Mouse (Mus musculus): Measurements from ENCODE around the gene Sart3. TPM values are rescaled to one million over a fixed set of nuclear protein-coding genes. Genes with fewer than 3 reads are reported as not detected.
"Not testable (repeated sequence)": the region's sequence is repeated elsewhere in the genome, so short reads cannot be mapped to it uniquely, and the experiment has no call there.

Sart3 gene
- polyA plus RNA-seq, 1 experiment = 29.3 TPM

DNA sequence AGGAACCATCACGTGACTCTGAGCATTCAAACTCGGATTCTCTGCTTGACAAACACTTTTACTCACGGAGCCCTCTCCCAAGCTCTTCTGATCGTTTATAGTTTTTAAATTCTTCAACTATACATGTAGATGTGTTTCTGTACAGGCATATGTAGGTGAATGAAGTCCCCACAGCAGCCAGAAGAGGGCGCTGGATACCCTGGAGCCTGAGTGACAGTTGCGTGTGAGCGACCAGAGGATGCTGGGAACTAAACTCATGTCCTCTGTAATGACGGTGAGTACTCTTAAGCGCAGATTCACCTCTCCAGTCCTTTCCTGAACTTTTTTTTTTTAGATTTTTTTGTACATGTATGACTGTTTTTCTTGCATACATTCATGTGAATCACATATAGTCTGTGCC is 41.3 kb upstream of the Sart3 start:
- no peak overlapping the region for H3K4me3 ChIP-seq
- no peak for TF ChIP-seq SRF (IDR thresholded peaks at IDR 0.05; ENCODE audit: control insufficient read depth, insufficient read length, low read depth)
- TF ChIP-seq MYOD1 (IDR thresholded peaks at IDR 0.05; ENCODE audit: control insufficient read depth in 1 of 3, insufficient read length in 2 of 3, low read depth in 2 of 3) = no peak
- TF ChIP-seq CEBPB (IDR thresholded peaks at IDR 0.05; ENCODE audit: insufficient read depth, poor library complexity, severe bottlenecking) = no peak
- TF ChIP-seq REST (IDR thresholded peaks at IDR 0.05; ENCODE audit: insufficient read depth, insufficient read length) = no peak

DNA sequence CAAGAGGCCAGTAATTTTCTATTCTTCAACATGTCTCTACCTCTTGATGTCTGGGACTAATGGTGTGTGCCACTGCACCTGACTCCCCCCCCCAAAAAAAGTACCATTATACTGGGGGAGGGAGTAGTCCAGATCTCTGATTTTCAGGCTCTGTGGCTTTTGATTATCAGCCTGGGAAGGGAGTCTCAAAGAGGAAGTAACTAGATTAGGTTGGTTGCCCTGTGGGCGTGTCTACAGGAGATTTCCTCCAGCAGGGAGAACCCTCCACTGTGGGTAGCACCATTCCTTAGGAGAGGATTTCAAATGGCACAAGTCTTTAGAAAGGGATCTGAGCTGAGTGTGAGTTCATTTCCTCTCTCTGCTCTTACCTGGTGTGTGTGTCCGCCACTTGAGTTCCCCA is 40.3 kb upstream of the Sart3 start:
- H3K79me2 ChIP-seq (ENCODE audit: control insufficient read depth, insufficient read depth) = no peaks in the 10 kb centered on the region
- H3K4me3 ChIP-seq = no peak overlapping the region
- no peak overlapping the region for H3K4me2 ChIP-seq (ENCODE audit: low read depth)
- no peaks in the 10 kb centered on the region for H3K36me3 ChIP-seq (ENCODE audit: control insufficient read depth, insufficient read depth)
- no peak overlapping the region for H3ac ChIP-seq (ENCODE audit: control insufficient read depth, insufficient read length)
- TF ChIP-seq E2F4 (IDR thresholded peaks at IDR 0.05; ENCODE audit: insufficient read depth) (no peak), USF1 (IDR thresholded peaks at IDR 0.05; ENCODE audit: low read depth) (no peak), MYOG (IDR thresholded peaks at IDR 0.05; ENCODE audit: control insufficient read depth in 1 of 3, insufficient read depth in 1 of 3, insufficient read length in 2 of 3, low read depth in 2 of 3) (no peak), REST (IDR thresholded peaks at IDR 0.05; ENCODE audit: insufficient read depth, insufficient read length) (no peak), CEBPB (IDR thresholded peaks at IDR 0.05; ENCODE audit: insufficient read depth, poor library complexity, severe bottlenecking) (no peak), POLR2AphosphoS2 (IDR thresholded peaks at IDR 0.05; ENCODE audit: insufficient read length, low read depth) (no peak), MAX (IDR thresholded peaks at IDR 0.05; ENCODE audit: low read depth) (no peak), TCF12 (IDR thresholded peaks at IDR 0.05; ENCODE audit: insufficient read depth, poor library complexity, severe bottlenecking) (no peak), POLR2A (IDR thresholded peaks at IDR 0.05; ENCODE audit: insufficient read length, low read depth) (no peak)
- H3K27me3 ChIP-seq (ENCODE audit: control insufficient read depth, insufficient read depth, insufficient read length) = no peaks in the 10 kb centered on the region

More for the DNA sequence above, 41.3 kb upstream of the Sart3 start:
- H3ac ChIP-seq (ENCODE audit: control insufficient read depth, insufficient read length) = no peak overlapping the region
- no peak overlapping the region for H3K4me2 ChIP-seq (ENCODE audit: low read depth)
- H3K27me3 ChIP-seq (ENCODE audit: control insufficient read depth, insufficient read depth, insufficient read length) = peaks cover 2% of the 10 kb centered on the region
- H3K79me2 ChIP-seq (ENCODE audit: control insufficient read depth, insufficient read depth) = no peaks in the 10 kb centered on the region
- no peaks in the 10 kb centered on the region for H3K36me3 ChIP-seq (ENCODE audit: control insufficient read depth, insufficient read depth)

DNA sequence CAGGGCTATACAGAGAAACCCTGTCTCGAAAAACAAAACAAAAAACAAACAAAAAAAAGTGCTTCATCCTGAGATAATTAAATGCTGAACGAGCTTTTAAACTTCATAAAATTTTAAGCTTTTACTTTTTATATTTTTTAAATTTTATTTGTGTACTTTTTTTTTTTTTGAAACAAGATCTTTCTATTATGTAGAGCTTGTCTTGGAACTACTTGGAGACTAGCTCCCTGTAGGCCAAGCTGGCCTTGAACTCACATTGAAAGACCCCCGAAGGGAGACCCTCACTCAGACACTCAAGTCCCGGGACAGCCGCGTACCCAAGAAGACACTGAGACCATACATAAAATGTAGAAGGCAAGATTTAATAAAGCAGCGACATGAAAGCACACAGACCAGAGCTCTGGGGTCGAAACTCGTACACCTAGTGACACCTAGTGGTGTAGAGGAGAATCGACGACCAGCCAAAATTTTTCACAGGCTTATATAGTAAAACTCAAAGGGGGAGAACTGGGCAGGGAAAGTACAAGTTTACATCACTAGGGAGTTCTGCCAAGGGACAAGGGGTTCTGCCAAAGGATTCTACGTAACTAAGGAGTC is 39.6 kb upstream of the Sart3 start:
- not testable (repeated sequence) for H3K4me3 ChIP-seq; H3K36me3 ChIP-seq (ENCODE audit: control insufficient read depth, insufficient read depth); H3K27me3 ChIP-seq (ENCODE audit: control insufficient read depth, insufficient read depth, insufficient read length); H3ac ChIP-seq (ENCODE audit: control insufficient read depth, insufficient read length); H3K79me2 ChIP-seq (ENCODE audit: control insufficient read depth, insufficient read depth); H3K4me2 ChIP-seq (ENCODE audit: low read depth)

DNA sequence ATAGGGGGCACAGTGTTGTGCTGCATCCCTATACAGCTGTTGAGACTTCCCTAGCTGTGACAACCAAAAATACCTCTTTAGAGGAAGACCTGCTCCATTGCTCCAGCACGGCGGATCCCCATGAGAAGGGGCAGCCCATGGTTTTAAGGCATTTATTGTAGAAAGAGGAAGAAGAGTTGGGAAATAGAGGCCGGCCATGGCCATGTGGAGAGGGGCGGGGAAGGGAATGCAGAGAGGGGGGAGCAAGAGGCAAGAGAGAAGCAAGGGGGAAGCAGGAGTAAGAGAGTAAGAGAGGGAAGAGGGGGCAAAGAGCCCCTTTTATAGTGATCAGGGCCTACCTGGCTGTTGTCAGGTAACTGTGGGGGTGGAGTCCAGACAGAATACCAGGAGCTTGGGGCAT is 37.8 kb upstream of the Sart3 start:
- Histone ChIP-seq H3K4me2 (ENCODE audit: low read depth) (no peak overlapping the region), H3K79me2 (ENCODE audit: control insufficient read depth, insufficient read depth) (no peaks in the 10 kb centered on the region), H3K36me3 (ENCODE audit: control insufficient read depth, insufficient read depth) (no peaks in the 10 kb centered on the region), H3K4me3 (no peak overlapping the region), H3K27me3 (ENCODE audit: control insufficient read depth, insufficient read depth, insufficient read length) (no peaks in the 10 kb centered on the region), H3ac (ENCODE audit: control insufficient read depth, insufficient read length) (no peak overlapping the region)
- TF ChIP-seq MYOD1 (IDR thresholded peaks at IDR 0.05; ENCODE audit: control insufficient read depth in 1 of 3, insufficient read length in 2 of 3, low read depth in 2 of 3) (no peak), USF1 (IDR thresholded peaks at IDR 0.05; ENCODE audit: low read depth) (no peak), E2F4 (IDR thresholded peaks at IDR 0.05; ENCODE audit: insufficient read depth) (no peak), TCF12 (IDR thresholded peaks at IDR 0.05; ENCODE audit: insufficient read depth, poor library complexity, severe bottlenecking) (no peak), SRF (IDR thresholded peaks at IDR 0.05; ENCODE audit: control insufficient read depth, insufficient read length, low read depth) (no peak), REST (IDR thresholded peaks at IDR 0.05; ENCODE audit: insufficient read depth, insufficient read length) (no peak), MYOG (IDR thresholded peaks at IDR 0.05; ENCODE audit: control insufficient read depth in 1 of 3, insufficient read depth in 1 of 3, insufficient read length in 2 of 3, low read depth in 2 of 3) (no peak), POLR2A (IDR thresholded peaks at IDR 0.05; ENCODE audit: insufficient read length, low read depth) (no peak), MAX (IDR thresholded peaks at IDR 0.05; ENCODE audit: low read depth) (no peak), CEBPB (IDR thresholded peaks at IDR 0.05; ENCODE audit: insufficient read depth, poor library complexity, severe bottlenecking) (no peak), TCF3 (IDR thresholded peaks at IDR 0.05; ENCODE audit: insufficient read length, low read depth) (no peak), POLR2AphosphoS2 (IDR thresholded peaks at IDR 0.05; ENCODE audit: insufficient read length, low read depth) (no peak)

DNA sequence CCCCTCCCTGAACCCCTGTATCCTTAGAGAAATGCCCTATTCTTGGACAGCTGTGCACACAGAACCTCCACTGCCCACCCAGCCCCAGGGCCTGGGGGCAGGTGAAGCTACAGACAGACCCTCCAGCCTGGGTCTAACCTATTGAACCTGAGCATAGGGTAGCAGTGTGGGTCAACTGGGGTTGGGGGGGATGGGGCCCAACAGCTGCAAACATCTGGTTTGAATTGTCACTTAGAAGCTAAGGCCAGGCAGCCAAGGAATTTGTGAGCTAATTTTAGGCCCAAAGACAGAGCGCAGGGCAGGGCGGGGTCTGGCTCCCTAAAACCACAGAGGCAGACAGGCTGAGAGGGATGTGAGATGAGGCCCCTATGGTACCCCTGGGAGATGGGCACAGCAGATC is 35.9 kb upstream of the Sart3 start:
- no peaks in the 10 kb centered on the region for H3K36me3 ChIP-seq (ENCODE audit: control insufficient read depth, insufficient read depth)
- no peak for TF ChIP-seq SRF (IDR thresholded peaks at IDR 0.05; ENCODE audit: control insufficient read depth, insufficient read length, low read depth)
- TF ChIP-seq MYOG (IDR thresholded peaks at IDR 0.05; ENCODE audit: control insufficient read depth in 1 of 3, insufficient read depth in 1 of 3, insufficient read length in 2 of 3, low read depth in 2 of 3) = no peak
- TF ChIP-seq REST (IDR thresholded peaks at IDR 0.05; ENCODE audit: insufficient read depth, insufficient read length) = no peak
- no peak for TF ChIP-seq CEBPB (IDR thresholded peaks at IDR 0.05; ENCODE audit: insufficient read depth, poor library complexity, severe bottlenecking)
- TF ChIP-seq MYOD1 (IDR thresholded peaks at IDR 0.05; ENCODE audit: control insufficient read depth in 1 of 3, insufficient read length in 2 of 3, low read depth in 2 of 3) = peak in 2 of 3 experiments; percentile 61 to 76
- no peak for TF ChIP-seq TCF3 (IDR thresholded peaks at IDR 0.05; ENCODE audit: insufficient read length, low read depth)
- TF ChIP-seq E2F4 (IDR thresholded peaks at IDR 0.05; ENCODE audit: insufficient read depth) = no peak
- H3ac ChIP-seq (ENCODE audit: control insufficient read depth, insufficient read length) = no peak overlapping the region
- no peak overlapping the region for H3K4me3 ChIP-seq
- H3K4me2 ChIP-seq (ENCODE audit: low read depth) = no peak overlapping the region
- H3K27me3 ChIP-seq (ENCODE audit: control insufficient read depth, insufficient read depth, insufficient read length) = no peaks in the 10 kb centered on the region
- no peaks in the 10 kb centered on the region for H3K79me2 ChIP-seq (ENCODE audit: control insufficient read depth, insufficient read depth)
